Mouse (Mus musculus) testis, adult 2 months (tissue): ENCODE data around the gene Olfr1022. TPM values are rescaled to one million over a fixed set of nuclear protein-coding genes. Genes with fewer than 3 reads are reported as not detected.

Experiments
- H3K27ac ChIP-seq: fragments of 200-500 bp; 2 replicates; pipeline ENCODE4 v1.5.1; 2012; ENCODE audit warnings: low read depth, low read length; ENCODE audit not compliant: control insufficient read depth, insufficient read depth
- H3K27me3 ChIP-seq: fragments of 200-500 bp; 2 replicates; pipeline ENCODE4 v1.6.1; 2012; ENCODE audit warnings: mild to moderate bottlenecking, low read length, moderate library complexity; ENCODE audit not compliant: control insufficient read depth, insufficient read depth
- H3K36me3 ChIP-seq: fragments of 200-500 bp; 2 replicates; pipeline ENCODE4 v1.6.1; 2012; ENCODE audit warnings: mild to moderate bottlenecking, low read length; ENCODE audit not compliant: control insufficient read depth, insufficient read depth
- H3K4me1 ChIP-seq: fragments of 200-500 bp; 2 replicates; pipeline ENCODE4 v1.6.1; 2012; ENCODE audit warnings: low read length; ENCODE audit not compliant: control insufficient read depth, insufficient read depth
- H3K4me3 ChIP-seq: fragments of 200-500 bp; 2 replicates; pipeline ENCODE4 v1.5.1; 2012; ENCODE audit warnings: low read depth, mild to moderate bottlenecking, low read length, moderate library complexity, mixed read lengths; ENCODE audit not compliant: control insufficient read depth
- CTCF ChIP-seq: fragments of 200-500 bp; IDR thresholded peaks from 2 replicates; pipeline ENCODE4 v1.5.1; 2012; ENCODE audit warnings: low read depth, mild to moderate bottlenecking, inconsistent platforms, low read length, moderate library complexity; ENCODE audit not compliant: control insufficient read depth, insufficient read depth, insufficient replicate concordance
- POLR2A ChIP-seq: fragments of 200-500 bp; IDR thresholded peaks from 2 replicates; pipeline ENCODE4 v1.6.1; 2012; ENCODE audit warnings: low read depth, mild to moderate bottlenecking, inconsistent platforms, low read length, moderate library complexity; ENCODE audit not compliant: control insufficient read depth
- polyA plus RNA-seq: library from polyadenylated mRNA; depleted of rRNA; stranded (reverse); fragments of >200 nt; gene quantifications from 2 replicates; pipeline ENCODE4 v1.2.3, GENCODE M21; 2012; rRNA removed

The Olfr1022 gene
- not detected in 2 replicates for polyA plus RNA-seq

- no peaks in the 10 kb centered on the region for H3K27me3 ChIP-seq
- no peaks in the 10 kb centered on the region for H3K36me3 ChIP-seq
- no peak for TF ChIP-seq CTCF
- no peak for TF ChIP-seq POLR2A
- H3K4me3 ChIP-seq, result no peak within 1 kb of the TSS
- no peak within 1 kb of the TSS for H3K27ac ChIP-seq
- no peaks in the 10 kb centered on the region for H3K4me1 ChIP-seq
Observed at GRCm38 (mm10) chr2:85868294-85868693, at the start of gene Olfr1022. Olfr1022 (plus strand) TSS chr2:85868594.

GRCm38 (mm10) chr2:85845383-85845782 is 23.0 kb upstream of the Olfr1022 start, which contains the start of gene Olfr1019:
Olfr1019 (minus strand) TSS chr2:85845483.
- no peak for TF ChIP-seq CTCF

DNA sequence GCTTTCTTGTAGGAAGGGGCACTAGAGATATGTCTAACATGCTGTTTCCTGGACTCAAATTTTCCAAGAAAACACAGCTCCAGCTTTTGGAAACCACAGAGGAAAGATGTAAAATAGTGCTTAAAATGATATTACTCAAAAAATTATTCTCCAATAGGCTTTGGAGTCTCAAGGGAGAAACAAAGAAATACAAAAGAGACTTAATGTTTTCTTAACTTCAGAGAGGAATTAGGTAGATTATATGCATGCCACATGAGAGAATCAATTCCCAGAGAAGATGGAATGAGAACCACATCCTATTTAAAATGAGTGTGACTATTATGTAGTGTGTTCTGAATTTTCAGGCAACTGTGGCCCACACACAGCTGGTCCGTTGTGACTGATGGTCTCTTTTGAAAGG is 21.7 kb upstream of the Olfr1022 start, which contains the start of gene Olfr1020:
TSS of gene Olfr1020 (plus strand) at position 301 of the 400 bp plus-strand sequence.
- H3K27me3 ChIP-seq, result no peaks in the 10 kb centered on the region
- H3K4me3 ChIP-seq, result no peak within 1 kb of the TSS
- H3K36me3 ChIP-seq, result no peaks in the 10 kb centered on the region
- no peak within 1 kb of the TSS for H3K27ac ChIP-seq
- no peaks in the 10 kb centered on the region for H3K4me1 ChIP-seq
- TF ChIP-seq POLR2A (no peak), CTCF (no peak)

More at GRCm38 (mm10) chr2:85845383-85845782, 23.0 kb upstream of the Olfr1022 start, which contains the start of gene Olfr1019:
- Histone ChIP-seq H3K27ac (no peak within 1 kb of the TSS), H3K36me3 (no peaks in the 10 kb centered on the region), H3K4me1 (no peaks in the 10 kb centered on the region), H3K27me3 (no peaks in the 10 kb centered on the region), H3K4me3 (no peak within 1 kb of the TSS)

GRCm38 (mm10) chr2:85885340-85885739 is 16.9 kb downstream of the Olfr1022 start, which contains the start of gene Olfr1023:
Olfr1023 (plus strand) TSS chr2:85885640.
- H3K36me3 ChIP-seq, result no peaks in the 10 kb centered on the region
- H3K4me3 ChIP-seq, result no peak within 1 kb of the TSS
- no peaks in the 10 kb centered on the region for H3K27me3 ChIP-seq
- TF ChIP-seq CTCF (no peak), POLR2A (no peak)
- H3K4me1 ChIP-seq, result no peaks in the 10 kb centered on the region
- no peak within 1 kb of the TSS for H3K27ac ChIP-seq

GRCm38 (mm10) chr2:85904952-85905351 is 36.6 kb downstream of the Olfr1022 start, which contains the start of gene Olfr1024:
Olfr1024 (minus strand) TSS chr2:85905052.
- no peak within 1 kb of the TSS for H3K27ac ChIP-seq

DNA sequence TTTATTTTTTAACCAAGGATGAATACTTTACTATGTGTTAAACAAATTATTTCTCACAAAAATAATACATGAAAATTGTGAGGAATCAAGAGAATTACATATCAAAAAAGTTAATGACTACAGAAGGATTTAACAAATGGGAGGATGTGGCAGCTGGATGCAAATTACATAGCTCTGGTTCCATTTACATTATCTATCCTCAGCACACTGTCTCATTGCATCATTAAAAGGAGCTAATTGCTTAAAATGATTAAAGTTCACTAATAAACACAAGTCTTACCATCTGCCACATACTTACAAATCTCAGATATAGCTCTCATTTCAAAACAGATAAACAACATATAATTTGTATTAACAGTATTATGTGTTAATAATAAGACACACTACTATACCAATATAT is 44.8 kb downstream of the Olfr1022 start:
- Histone ChIP-seq H3K4me3 (no peak overlapping the region), H3K4me1 (no peaks in the 10 kb centered on the region), H3K36me3 (no peaks in the 10 kb centered on the region), H3K27ac (no peak overlapping the region), H3K27me3 (no peaks in the 10 kb centered on the region)
- TF ChIP-seq CTCF, result no peak

More at GRCm38 (mm10) chr2:85904952-85905351, 36.6 kb downstream of the Olfr1022 start, which contains the start of gene Olfr1024:
- no peak within 1 kb of the TSS for H3K4me3 ChIP-seq
- no peak for TF ChIP-seq POLR2A
- no peak for TF ChIP-seq CTCF
- H3K27me3 ChIP-seq, result no peaks in the 10 kb centered on the region
- H3K4me1 ChIP-seq, result no peaks in the 10 kb centered on the region
- no peaks in the 10 kb centered on the region for H3K36me3 ChIP-seq

GRCm38 (mm10) chr2:85914893-85915292 is 46.5 kb downstream of the Olfr1022 start, which contains the start of gene Olfr1025-ps1:
Olfr1025-ps1 (plus strand) TSS chr2:85915193.
- Histone ChIP-seq H3K4me1 (no peaks in the 10 kb centered on the region), H3K4me3 (no peak within 1 kb of the TSS), H3K27me3 (no peaks in the 10 kb centered on the region), H3K36me3 (no peaks in the 10 kb centered on the region), H3K27ac (no peak within 1 kb of the TSS)
- no peak for TF ChIP-seq CTCF
- no peak for TF ChIP-seq POLR2A

Other genes with a start within 250 kb of the Olfr1022 start
- gene Olfr1002, start 217.9 kb upstream of the Olfr1022 start, polyA plus RNA-seq, result not detected in 2 replicates
- gene Olfr154, start 204.1 kb upstream of the Olfr1022 start, polyA plus RNA-seq, result not detected in 2 replicates
- not detected in 2 replicates for gene Olfr1006, start 189.8 kb upstream of the Olfr1022 start, polyA plus RNA-seq
- gene Olfr1008, start 179.2 kb upstream of the Olfr1022 start, polyA plus RNA-seq, result not detected in 2 replicates
- gene Olfr1009, start 153.2 kb upstream of the Olfr1022 start, polyA plus RNA-seq, result not detected in 2 replicates
- gene Olfr1012, start 105.8 kb upstream of the Olfr1022 start, polyA plus RNA-seq, result not detected in 2 replicates
- gene Olfr1013, start 101.5 kb upstream of the Olfr1022 start, polyA plus RNA-seq, result not detected in 2 replicates
- gene Olfr1014, start 95.9 kb upstream of the Olfr1022 start, polyA plus RNA-seq, result not detected in 2 replicates
- not detected in 2 replicates for gene Olfr1015, start 86.6 kb upstream of the Olfr1022 start, polyA plus RNA-seq
- not detected in 2 replicates for gene Olfr1016, start 66.0 kb upstream of the Olfr1022 start, polyA plus RNA-seq
- gene Olfr1018, start 50.1 kb upstream of the Olfr1022 start, polyA plus RNA-seq, result not detected in 2 replicates
- gene Olfr1019, start 23.1 kb upstream of the Olfr1022 start, polyA plus RNA-seq, result not detected in 2 replicates
- not detected in 2 replicates for gene Olfr1020, start 21.6 kb upstream of the Olfr1022 start, polyA plus RNA-seq
- gene Olfr1023, start 17.0 kb downstream of the Olfr1022 start, polyA plus RNA-seq, result not detected in 2 replicates
- not detected in 2 replicates for gene Olfr1024, start 36.5 kb downstream of the Olfr1022 start, polyA plus RNA-seq
- not detected in 2 replicates for gene Olfr1025-ps1, start 46.6 kb downstream of the Olfr1022 start, polyA plus RNA-seq
- not detected in 2 replicates for gene Olfr1026, start 53.0 kb downstream of the Olfr1022 start, polyA plus RNA-seq
- gene Olfr1028, start 81.8 kb downstream of the Olfr1022 start, polyA plus RNA-seq, result not detected in 2 replicates
- 0.02 and 0.31 TPM in 2 replicates for gene Olfr1029, start 105.3 kb downstream of the Olfr1022 start, polyA plus RNA-seq
- gene Olfr1030, start 110.7 kb downstream of the Olfr1022 start, polyA plus RNA-seq, result not detected in 2 replicates
- gene Olfr1031, start 121.7 kb downstream of the Olfr1022 start, polyA plus RNA-seq, result not detected in 2 replicates
- gene Olfr1032, start 136.9 kb downstream of the Olfr1022 start, polyA plus RNA-seq, result not detected in 2 replicates
- 0.35 and 1.1 TPM in 2 replicates for gene Olfr1033, start 152.0 kb downstream of the Olfr1022 start, polyA plus RNA-seq
- gene Olfr1034, start 177.3 kb downstream of the Olfr1022 start, polyA plus RNA-seq, result not detected in 2 replicates
- gene Olfr1036, start 205.4 kb downstream of the Olfr1022 start, polyA plus RNA-seq, result not detected in 2 replicates
- not detected in 2 replicates for gene Olfr1037, start 218.8 kb downstream of the Olfr1022 start, polyA plus RNA-seq